Mouse (Mus musculus) layer of hippocampus, postnatal 36 days (tissue): ENCODE data around the gene Capn11. TPM values are rescaled to one million over a fixed set of nuclear protein-coding genes. Genes with fewer than 3 reads are reported as not detected.

Experiments
- DNase-seq, 2 experiments: peaks; one replicate each; pipeline ENCODE4 v3.0.0; 2022
- total RNA-seq, 2 experiments: library from RNA; stranded (reverse); gene quantifications; 2 replicates each; pipeline ENCODE4 v1.2.3; 2021

Capn11 gene
- total RNA-seq, 2 experiments from 2014 or later: 0.22 to 1.4 TPM

GRCm38 (mm10) chr17:45580958-45581477 is 78.1 kb downstream of the Capn11 start:
- no peak for DNase-seq

Other genes starting within 250 kb of the Capn11 start
- gene Cdc5l, start 225.6 kb downstream of the Capn11 start, total RNA-seq: 10 to 100 TPM; 56.7 to 57.5 TPM
- 1 to 10 TPM; 3.9 to 4.4 TPM for gene Spats1, start 183.9 kb downstream of the Capn11 start, total RNA-seq
- 10 to 100 TPM; 22.7 to 25.4 TPM for gene Aars2, start 152.5 kb downstream of the Capn11 start, total RNA-seq
- gene Tcte1, start 135.9 kb downstream of the Capn11 start, total RNA-seq: under 1 TPM; 0.43 to 0.65 TPM
- gene Tmem151b, start 109.6 kb downstream of the Capn11 start, total RNA-seq: 100 to 1,000 TPM; 106 to 112 TPM
- 1 to 10 TPM; 2.6 to 3.4 TPM for gene Nfkbie, start 103.6 kb downstream of the Capn11 start, total RNA-seq
- 10 to 100 TPM; 28.2 to 29.4 TPM for gene Slc35b2, start 95.5 kb downstream of the Capn11 start, total RNA-seq
- gene Hsp90ab1, start 86.1 kb downstream of the Capn11 start, total RNA-seq: 1,000 to 10,000 TPM; 1,811 to 1,865 TPM
- 10 to 100 TPM; 20.8 to 21.5 TPM for gene Slc29a1, start 59.7 kb downstream of the Capn11 start, total RNA-seq
- gene Mymx, start 57.2 kb downstream of the Capn11 start, total RNA-seq: not detected
- gene Mrpl14, start 27.0 kb upstream of the Capn11 start, total RNA-seq: 10 to 100 TPM; 39.5 to 43.9 TPM
- 100 to 1,000 TPM; 171 to 180 TPM for gene Tmem63b, start 27.6 kb upstream of the Capn11 start, total RNA-seq
- gene 1600014C23Rik, start 74.5 kb upstream of the Capn11 start, total RNA-seq: not detected